Mouse (Mus musculus): ENCODE measurements at regions not wholly inside any gene's neighbourhood (a gene's known extent, or its start where the extent isn't known, plus 50 kb on each side); places are given as distances from the start of the nearest gene placed in this dataset.

GRCm38 (mm10) chr14:46191639-46192399 is 187.4 kb upstream of the Gm15217 start:
- no peak for TF ChIP-seq GATA1 (IDR thresholded peaks at IDR 0.05; ENCODE audit: low read length)

GRCm38 (mm10) chr14:46193577-46193976 is 185.6 kb upstream of the Gm15217 start:
- no peak for TF ChIP-seq GATA1 (IDR thresholded peaks at IDR 0.05; ENCODE audit: low read length)

- no peak for TF ChIP-seq GATA1 (IDR thresholded peaks at IDR 0.05; ENCODE audit: low read length)
Observed at GRCm38 (mm10) chr14:46195939-46196338, 183.3 kb upstream of the Gm15217 start.

GRCm38 (mm10) chr14:46202818-46203217 is 176.4 kb upstream of the Gm15217 start:
- TF ChIP-seq GATA1 (IDR thresholded peaks at IDR 0.05; ENCODE audit: low read length), result no peak

GRCm38 (mm10) chr14:46220483-46220882 is 158.7 kb upstream of the Gm15217 start:
- TF ChIP-seq GATA1 (IDR thresholded peaks at IDR 0.05; ENCODE audit: low read length), result no peak

GRCm38 (mm10) chr14:46221897-46222669 is 157.1 kb upstream of the Gm15217 start:
- no peak for TF ChIP-seq GATA1 (IDR thresholded peaks at IDR 0.05; ENCODE audit: low read length)

GRCm38 (mm10) chr14:46223008-46223407 is 156.2 kb upstream of the Gm15217 start:
- no peak for TF ChIP-seq GATA1 (IDR thresholded peaks at IDR 0.05; ENCODE audit: low read length)

GRCm38 (mm10) chr14:46224421-46224950 is 154.7 kb upstream of the Gm15217 start:
- no peak for TF ChIP-seq GATA1 (IDR thresholded peaks at IDR 0.05; ENCODE audit: low read length)

GRCm38 (mm10) chr14:46225851-46226608 is 153.2 kb upstream of the Gm15217 start:
- no peak for TF ChIP-seq GATA1 (IDR thresholded peaks at IDR 0.05; ENCODE audit: low read length)

- no peak for TF ChIP-seq GATA1 (IDR thresholded peaks at IDR 0.05; ENCODE audit: low read length)
Observed at GRCm38 (mm10) chr14:46234040-46234439, 145.2 kb upstream of the Gm15217 start.

- TF ChIP-seq GATA1 (IDR thresholded peaks at IDR 0.05; ENCODE audit: low read length), result no peak
Observed at GRCm38 (mm10) chr14:46234835-46235234, 144.4 kb upstream of the Gm15217 start.

- no peak for TF ChIP-seq GATA1 (IDR thresholded peaks at IDR 0.05; ENCODE audit: low read length)
Observed at GRCm38 (mm10) chr14:46240046-46240800, 139.0 kb upstream of the Gm15217 start.

GRCm38 (mm10) chr14:46240896-46241295 is 138.3 kb upstream of the Gm15217 start:
- TF ChIP-seq GATA1 (IDR thresholded peaks at IDR 0.05; ENCODE audit: low read length), result no peak

- TF ChIP-seq GATA1 (IDR thresholded peaks at IDR 0.05; ENCODE audit: low read length), result no peak
Observed at GRCm38 (mm10) chr14:46247491-46248484, 131.4 kb upstream of the Gm15217 start.

Measured in G1E-ER4 (cell line).